Mouse (Mus musculus) heart, adult 2 months (tissue): ENCODE results near the gene Rae1. TPM values are rescaled to one million over a fixed set of nuclear protein-coding genes. Genes with fewer than 3 reads are reported as not detected.

Source experiments
- DNase-seq, 2 experiments: peaks; one replicate each; pipeline ENCODE4 v3.0.0; 2021
- H3K27ac ChIP-seq: fragments of 200-600 bp; 2 replicates; pipeline ENCODE4 v1.8.1; 2022
- H3K27me3 ChIP-seq: fragments of 200-500 bp; 2 replicates; pipeline ENCODE4 v1.6.1; 2012; ENCODE audit warnings: mild to moderate bottlenecking, low read length, inconsistent platforms, mixed read lengths; ENCODE audit not compliant: control insufficient read depth, insufficient read depth
- H3K36me3 ChIP-seq: fragments of 200-500 bp; 2 replicates; pipeline ENCODE4 v1.6.1; 2012; ENCODE audit warnings: low read length, inconsistent platforms; ENCODE audit not compliant: control insufficient read depth, insufficient read depth
- H3K4me1 ChIP-seq: fragments of 200-500 bp; 2 replicates; pipeline ENCODE4 v1.6.1; 2011; ENCODE audit warnings: low read length; ENCODE audit not compliant: control insufficient read depth, insufficient read depth
- H3K4me3 ChIP-seq: fragments of 200-600 bp; 2 replicates; pipeline ENCODE4 v1.8.1; 2022
- H3K79me2 ChIP-seq: fragments of 200-500 bp; replicated peaks from 2 replicates; pipeline ENCODE4 v1.6.1; 2012; ENCODE audit warnings: mild to moderate bottlenecking, inconsistent platforms, low read length, moderate library complexity, mixed read lengths; ENCODE audit not compliant: control insufficient read depth, insufficient read depth
- H3K9ac ChIP-seq: fragments of 200-500 bp; 2 replicates; pipeline ENCODE4 v1.6.1; 2012; ENCODE audit warnings: low read depth, mild to moderate bottlenecking, control low read depth, inconsistent platforms, low read length, mixed read lengths
- CTCF ChIP-seq: fragments of 200-600 bp; IDR thresholded peaks from 2 replicates; pipeline ENCODE4 v1.8.1; 2022; ENCODE audit warnings: antibody characterized with exemption, mild to moderate bottlenecking, moderate library complexity
- EP300 ChIP-seq: fragments of 200-500 bp; IDR thresholded peaks from 2 replicates; pipeline ENCODE4 v1.6.1; 2011; ENCODE audit warnings: low read depth, low read length, control low read depth; ENCODE audit not compliant: insufficient read depth
- POLR2A ChIP-seq: fragments of 200-500 bp; IDR thresholded peaks from 2 replicates; pipeline ENCODE4 v1.6.1; 2011; ENCODE audit warnings: mild to moderate bottlenecking, low read depth, low read length, control low read depth; ENCODE audit not compliant: insufficient read depth
- WGBS: fragments of 180-500 bp; shearing (Covaris S2); methylation state at CpG from one replicate; pipeline ENCODE4 v1.1.7; 2018; 5-methylcytosine and 5-hydroxymethylcytosine counted together
- intact Hi-C: fragments of 180-260 bp; cut with DNase I; formaldehyde crosslinking; loops from one replicate; pipeline ENCODE4 v1.15.1; 2025
- polyA plus RNA-seq: library from polyadenylated mRNA; depleted of rRNA; stranded (reverse); fragments of >200 nt; gene quantifications from 2 replicates; pipeline ENCODE4 v1.2.3, GENCODE M21; 2012
- total RNA-seq, 2 experiments: library from RNA; stranded (reverse); gene quantifications; 2 replicates each; pipeline ENCODE4 v1.2.3; 2021

Rae1 gene
- total and polyA plus RNA-seq, 3 experiments = 22.8 to 27.8 (median 23.0) TPM

DNA sequence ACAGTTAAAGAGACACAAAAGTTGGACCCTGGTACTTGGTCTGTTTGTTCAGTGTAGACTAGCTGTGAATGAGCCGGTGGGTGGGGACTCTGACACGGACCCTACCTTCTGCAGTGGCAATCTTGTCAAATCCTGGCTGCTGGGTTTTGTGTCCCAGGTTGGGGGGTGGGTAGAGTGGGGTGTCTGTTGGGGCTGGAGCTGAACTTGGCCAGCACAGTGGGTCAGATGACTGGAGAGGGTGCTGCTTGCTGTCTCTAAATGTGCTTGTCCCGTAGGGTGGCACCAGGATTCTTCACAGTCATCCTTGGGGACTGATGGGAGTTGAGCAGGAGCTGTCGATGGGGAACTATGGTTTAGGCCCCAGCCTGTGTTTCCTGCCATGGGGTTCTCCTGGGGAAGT, 24.0 kb downstream of the Rae1 start:
- Histone ChIP-seq H3K27ac (peak overlapping the region; percentile 94), H3K9ac (peak overlapping the region; percentile 77), H3K4me3 (peak overlapping the region; percentile 96), H3K36me3 (peaks cover 2% of the 10 kb centered on the region; the same call in 1 of the 2 replicates), H3K79me2 (no peaks in the 10 kb centered on the region; the same call in 1 of the 2 replicates), H3K27me3 (no peaks in the 10 kb centered on the region), H3K4me1 (peaks cover 18% of the 10 kb centered on the region)
- TF ChIP-seq POLR2A (no peak; the same call in 1 of the 2 replicates), EP300 (no peak), CTCF (no peak)
- DNase-seq = peak in 1 of 2 experiments; percentile 17
- intact Hi-C loops = loop anchor here (2.0 kb wide), 2 partner anchors 21 to 57 kb away; no protein-coding TSS in a partner anchor
- WGBS = 50% methylated on average over 4 of the region's 4 CpGs

- peaks cover 16% of the 10 kb centered on the region; the same call in 1 of the 2 replicates for H3K4me1 ChIP-seq
Observed at GRCm38 (mm10) chr2:173024392-173024791, 24.5 kb downstream of the Rae1 start.

DNA sequence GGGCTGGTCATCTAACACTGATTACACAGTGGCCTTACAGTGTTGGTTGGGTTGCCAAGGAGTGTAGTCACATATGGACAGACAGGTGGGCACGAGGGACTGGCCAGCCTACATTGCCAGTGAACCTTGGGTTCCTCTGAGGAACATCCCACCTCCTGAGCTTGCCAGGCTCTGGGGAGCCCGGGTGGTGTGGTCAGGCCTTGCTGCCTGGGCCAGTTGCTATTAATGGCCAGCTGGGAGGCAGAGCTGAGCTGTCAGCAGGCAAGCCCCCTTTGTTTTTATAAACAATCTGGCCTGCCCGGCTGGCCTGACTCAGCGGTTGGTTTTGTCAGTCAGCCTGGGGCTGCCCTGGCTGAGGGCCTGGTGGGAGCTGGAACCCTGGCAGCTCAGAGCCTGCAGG, 25.0 kb downstream of the Rae1 start:
- whole genome bisulfite sequencing = 32% methylated on average over 4 of the region's 4 CpGs
- peak overlapping the region; percentile 96 for H3K4me3 ChIP-seq
- intact Hi-C loops = loop anchor here (2.0 kb wide), 1 partner anchor 20 kb away; no protein-coding TSS in a partner anchor
- peak overlapping the region; percentile 94 for H3K27ac ChIP-seq
- peak in 1 of 2 experiments; percentile 66 for DNase-seq
- H3K79me2 ChIP-seq = no peaks in the 10 kb centered on the region; the same call in 1 of the 2 replicates
- no peaks in the 10 kb centered on the region for H3K27me3 ChIP-seq
- H3K36me3 ChIP-seq = peaks cover 2% of the 10 kb centered on the region; the same call in 1 of the 2 replicates
- H3K4me1 ChIP-seq = peaks cover 14% of the 10 kb centered on the region; the same call in 1 of the 2 replicates
- TF ChIP-seq POLR2A (peak; percentile 33; the same call in 1 of the 2 replicates), EP300 (no peak), CTCF (no peak)
- peak overlapping the region; percentile 57 for H3K9ac ChIP-seq

More at GRCm38 (mm10) chr2:173024392-173024791, 24.5 kb downstream of the Rae1 start:
- peak in 1 of 2 experiments; percentile 6 for DNase-seq
- intact Hi-C loops = loop anchor here (2.0 kb wide), 1 partner anchor 20 kb away; no protein-coding TSS in a partner anchor
- Histone ChIP-seq H3K9ac (peak overlapping the region; percentile 57), H3K4me3 (peak overlapping the region; percentile 96), H3K36me3 (peaks cover 2% of the 10 kb centered on the region; the same call in 1 of the 2 replicates), H3K27me3 (no peaks in the 10 kb centered on the region), H3K79me2 (no peaks in the 10 kb centered on the region; the same call in 1 of the 2 replicates), H3K27ac (peak overlapping the region; percentile 94)
- no peak for TF ChIP-seq EP300
- no peak for TF ChIP-seq CTCF
- no peak for TF ChIP-seq POLR2A
- 60% methylated on average over 8 of the region's 8 CpGs for WGBS

- intact Hi-C loops = no loop called here
- peak overlapping the region; percentile 17; the same call in 1 of the 2 replicates for H3K9ac ChIP-seq
- H3K79me2 ChIP-seq = no peaks in the 10 kb centered on the region; the same call in 1 of the 2 replicates
- H3K27me3 ChIP-seq = no peaks in the 10 kb centered on the region
- TF ChIP-seq POLR2A (no peak), CTCF (no peak), EP300 (no peak)
- peaks cover 2% of the 10 kb centered on the region; the same call in 1 of the 2 replicates for H3K36me3 ChIP-seq
- no peak overlapping the region; the same call in 1 of the 2 replicates for H3K4me3 ChIP-seq
- DNase-seq = no peak
- WGBS = 48% methylated on average over 5 of the region's 5 CpGs
- H3K27ac ChIP-seq = peak overlapping the region; percentile 15; the same call in 1 of the 2 replicates
- H3K4me1 ChIP-seq = peaks cover 15% of the 10 kb centered on the region; the same call in 1 of the 2 replicates
Observed at GRCm38 (mm10) chr2:173026286-173026685, 26.4 kb downstream of the Rae1 start.

DNA sequence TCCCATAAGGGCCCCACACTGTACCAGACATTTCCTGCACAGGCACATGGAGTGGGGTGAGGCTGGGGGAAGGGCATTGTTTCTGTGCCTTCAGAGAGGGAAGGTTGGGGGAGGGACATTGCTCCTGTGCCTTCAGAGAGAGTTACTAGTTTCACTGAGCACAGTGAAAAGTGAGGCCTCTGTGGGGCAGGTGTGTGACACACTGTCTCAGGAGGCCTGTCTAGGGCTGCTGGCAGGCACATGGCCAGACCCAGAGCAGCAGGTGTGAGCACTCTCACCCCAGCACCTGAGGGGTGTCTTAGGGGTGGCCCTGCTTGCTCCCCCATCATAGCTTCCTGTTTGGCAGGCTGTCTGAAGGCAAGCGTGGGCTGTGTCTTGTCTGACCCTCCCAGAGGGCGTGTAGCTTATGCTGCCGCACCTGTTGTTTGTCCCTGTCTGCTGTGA, 26.8 kb downstream of the Rae1 start:
- no peak overlapping the region for H3K4me3 ChIP-seq
- H3K36me3 ChIP-seq = peaks cover 2% of the 10 kb centered on the region; the same call in 1 of the 2 replicates
- intact Hi-C loops = no loop called here
- DNase-seq = peak in 1 of 2 experiments; percentile 55
- H3K4me1 ChIP-seq = peaks cover 15% of the 10 kb centered on the region; the same call in 1 of the 2 replicates
- H3K27me3 ChIP-seq = no peaks in the 10 kb centered on the region
- peak overlapping the region; percentile 15; the same call in 1 of the 2 replicates for H3K27ac ChIP-seq
- H3K79me2 ChIP-seq = no peaks in the 10 kb centered on the region; the same call in 1 of the 2 replicates
- WGBS = 31% methylated on average over 3 of the region's 3 CpGs
- TF ChIP-seq POLR2A (0 out of 2 replicates have a peak, but pooled peaks have one; percentile 13), CTCF (no peak)
- peak overlapping the region; percentile 11; the same call in 1 of the 2 replicates for H3K9ac ChIP-seq
